11 mouse cellular contexts compared by ENCODE assay signal in the genomic region with DNA sequence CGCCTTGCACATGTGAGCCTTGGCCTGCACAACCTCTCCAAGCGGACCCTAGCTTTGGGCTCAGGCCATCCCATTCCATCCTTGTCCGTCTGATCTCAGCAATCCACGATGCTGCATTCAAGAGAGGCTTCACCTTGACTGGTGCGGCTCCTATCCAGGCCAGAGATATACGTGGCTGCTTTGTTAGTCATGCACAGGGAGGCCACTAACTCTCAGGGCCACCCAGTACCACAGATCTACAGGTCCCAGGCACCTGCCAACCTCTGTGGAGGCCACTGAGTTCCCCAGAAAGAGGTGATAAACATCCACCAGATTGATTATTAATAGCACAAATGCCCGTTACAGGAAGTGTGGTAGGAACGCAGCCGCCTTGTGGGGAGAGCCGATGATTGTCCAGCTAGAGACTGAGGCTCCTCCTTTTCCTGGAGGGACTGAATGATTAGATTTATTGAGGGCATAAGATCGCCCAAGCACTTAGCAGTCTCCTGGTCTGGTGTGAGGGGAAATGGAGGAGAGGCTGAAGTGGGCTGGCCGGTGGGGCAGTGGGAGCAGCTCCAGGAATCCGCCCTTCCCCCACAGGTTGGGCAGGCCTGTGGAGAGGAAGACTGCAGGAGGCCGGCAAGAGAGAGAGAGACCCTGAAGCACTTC. TPM values are rescaled to one million over a fixed set of nuclear protein-coding genes. Genes with fewer than 3 reads are reported as not detected.
DNase-seq lines count a peak whose midpoint lies in the region; ATAC-seq and TF ChIP-seq lines count a peak whose summit lies in the region.
"Had no signal": no experiment of that assay in that cellular context is flagged by ENCODE, and none has a peak within 500 bp of the region (broad histone marks: within the 10 kb centered on the region; RNA-seq: fewer than 3 reads in every experiment).

No protein-coding gene starts in this region.

- no peak overlapping the region for H3K4me2 ChIP-seq in lung, embryonic 14.5 days
- H3K4me2 ChIP-seq: embryonic facial prominence, embryonic 15.5 days had no signal

- H3K4me1 ChIP-seq in lung, embryonic 14.5 days (ENCODE audit: insufficient read depth), result 0 out of 2 replicates have a peak, but pooled peaks cover 4% of the 10 kb centered on the region
- H3K4me1 ChIP-seq in lung, adult 2 months (ENCODE audit: control insufficient read depth, insufficient read depth, low read length), result no peaks in the 10 kb centered on the region

- H3K27ac ChIP-seq in lung, embryonic 14.5 days (ENCODE audit: low read depth), result peak overlapping the region; percentile 15; the same call in 1 of the 2 replicates
- H3K27ac ChIP-seq: embryonic facial prominence, embryonic 15.5 days had no signal

- H3K4me3 ChIP-seq in lung, embryonic 14.5 days (ENCODE audit: low read depth, low read length), result no peak overlapping the region
- H3K4me3 ChIP-seq in lung, adult 2 months (replicated peaks; ENCODE audit: extremely low read depth, low read depth, low read length), result no peak overlapping the region
- H3K4me3 ChIP-seq: embryonic facial prominence, embryonic 15.5 days had no signal

- no peak; the same call in 1 of the 2 replicates for ATAC-seq in lung, embryonic 14.5 days (ENCODE audit: insufficient read depth)

- H3K36me3 ChIP-seq in lung, embryonic 14.5 days (ENCODE audit: insufficient read depth), result no peaks in the 10 kb centered on the region
- H3K36me3 ChIP-seq: embryonic facial prominence, embryonic 15.5 days had no signal

- H3K9ac ChIP-seq in lung, embryonic 14.5 days, result no peak overlapping the region
- H3K9ac ChIP-seq: embryonic facial prominence, embryonic 15.5 days had no signal

- no peak for TF ChIP-seq POLR2A in lung, adult 2 months (IDR thresholded peaks at IDR 0.05; ENCODE audit: borderline replicate concordance, extremely low read depth, low read depth, low read length)

- 40% methylated on average over 14 of the region's 14 CpGs for WGBS in lung, embryonic 14.5 days
- 37% methylated on average over 14 of the region's 14 CpGs for WGBS in lung, adult 2 months

- TF ChIP-seq CTCF in lung, embryonic 14.5 days (IDR thresholded peaks at IDR 0.05; ENCODE audit: low read depth), result no peak
- TF ChIP-seq CTCF in lung, adult 2 months (IDR thresholded peaks at IDR 0.05; ENCODE audit: insufficient read depth, low read length), result no peak

- DNase-seq in adrenal gland, adult (ENCODE audit: inconsistent age in 2 of 2, low spot score in 1 of 2), result peak; percentile 26 to 55
- no peak for DNase-seq in adrenal gland, adult 18-20 months (ENCODE audit: low spot score in 2 of 2)
- DNase-seq in lung, embryonic 14.5 days, result peak; percentile 35
- no peak for DNase-seq in lung, adult 2 months
- peak; percentile 62 for DNase-seq in kidney, adult 9 months
- DNase-seq in lung, postnatal 4 days, result peak; percentile 21 to 40
- no peak for DNase-seq in frontal cortex, postnatal 10 days (ENCODE audit: low spot score in 2 of 2)
- no peak for DNase-seq in cerebellum, adult 8-10 months
- DNase-seq: gastrocnemius, postnatal 14 days; layer of hippocampus, adult 9-11 months had no signal

- H3K27me3 ChIP-seq in lung, embryonic 14.5 days (ENCODE audit: insufficient read depth, low read length), result no peaks in the 10 kb centered on the region
- H3K27me3 ChIP-seq: embryonic facial prominence, embryonic 15.5 days had no signal

- no peaks in the 10 kb centered on the region for H3K9me3 ChIP-seq in lung, embryonic 14.5 days (ENCODE audit: low read depth, low read length)
- H3K9me3 ChIP-seq: embryonic facial prominence, embryonic 15.5 days had no signal

RNA-seq across cellular contexts. Expression of gene Ubac1, which starts 19.7 kb away (rescaled TPM):
- 10 to 100 TPM; 30.4 to 44.8 TPM for total RNA-seq in adrenal gland, adult 18-20 months (2021)
- 72.6 and 80.8 TPM in 2 replicates for polyA plus RNA-seq in lung, embryonic 14.5 days (2014; fragmentation: Nextera tagmentation; extraction: Ambion mirVana)
- polyA plus RNA-seq in lung, adult 2 months (2012; rRNA removed), result 29.3 and 38.1 TPM in 2 replicates

RNA-seq across cellular contexts. Expression of gene Camsap1, which starts 58.2 kb away (rescaled TPM):
- 10 to 100 TPM; 35.3 to 37.5 TPM for total RNA-seq in adrenal gland, adult 18-20 months (2021)
- 27.8 and 31.9 TPM in 2 replicates for polyA plus RNA-seq in lung, embryonic 14.5 days (2014; fragmentation: Nextera tagmentation; extraction: Ambion mirVana)
- 7.7 and 7.9 TPM in 2 replicates for polyA plus RNA-seq in lung, adult 2 months (2012; rRNA removed)

Comparison
In these comparisons a context has a peak if more than half of its experiments do, and no peak if none do; other contexts are left out.
1. DNase-seq: peak in adrenal gland, adult (2 of 2), lung, embryonic 14.5 days (single experiment), kidney, adult 9 months (single experiment) and lung, postnatal 4 days (2 of 2); none in adrenal gland, adult 18-20 months (0 of 2), lung, adult 2 months (single experiment), frontal cortex, postnatal 10 days (0 of 2) and cerebellum, adult 8-10 months (single experiment).